In the genomic region with DNA sequence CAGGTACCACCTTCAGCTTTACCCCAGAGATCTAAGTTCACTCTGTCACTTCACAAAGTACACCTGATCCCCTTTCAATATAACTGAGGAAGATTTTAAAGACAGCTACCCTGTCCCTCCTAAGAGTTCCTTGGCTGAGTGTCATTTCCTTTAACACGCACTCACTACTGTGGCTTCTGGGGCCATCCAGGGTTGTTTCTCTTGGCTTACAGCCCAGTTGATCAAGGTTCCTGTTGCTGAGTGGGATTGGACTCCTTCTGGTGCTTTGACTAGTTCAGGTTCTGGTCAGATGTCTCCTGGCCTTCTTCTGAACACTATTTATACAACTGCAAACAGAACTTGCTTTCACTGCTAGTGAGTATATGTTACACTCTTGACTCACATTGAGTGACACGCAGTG, we compare ENCODE assay signal across 13 mouse cellular contexts.
DNase-seq lines count a peak whose midpoint lies in the region; ATAC-seq lines count a peak whose summit lies in the region.
"Had no signal": no experiment of that assay in that cellular context is flagged by ENCODE, and none has a peak within 500 bp of the region (broad histone marks: within the 10 kb centered on the region; RNA-seq: fewer than 3 reads in every experiment).

No protein-coding gene starts in this region.

- no peaks in the 10 kb centered on the region for H3K9me3 ChIP-seq in kidney, embryonic 14.5 days (ENCODE audit: control insufficient read depth, low read length)
- H3K9me3 ChIP-seq in intestine, embryonic 16.5 days (ENCODE audit: control insufficient read depth, low read length): no peaks in the 10 kb centered on the region
- no peaks in the 10 kb centered on the region for H3K9me3 ChIP-seq in midbrain, embryonic 13.5 days
- H3K9me3 ChIP-seq: embryonic facial prominence, embryonic 13.5 days had no signal

- ATAC-seq in kidney, embryonic 14.5 days (ENCODE audit: low FRiP score, low TSS enrichment): no peak; the same call in 1 of the 2 replicates
- peak; percentile 78 for ATAC-seq in intestine, embryonic 16.5 days
- ATAC-seq in CD4-positive, CD25-positive, alpha-beta regulatory T cell, adult 4 months: no peak
- ATAC-seq in midbrain, embryonic 13.5 days: no peak
- ATAC-seq: hindbrain, embryonic 16.5 days had no signal

- no peak overlapping the region for H3K4me2 ChIP-seq in kidney, embryonic 14.5 days (replicated peaks; ENCODE audit: low read depth, low read length)
- no peak overlapping the region for H3K4me2 ChIP-seq in intestine, embryonic 16.5 days (ENCODE audit: low read depth, low read length)
- H3K4me2 ChIP-seq in midbrain, embryonic 13.5 days (replicated peaks): no peak overlapping the region
- H3K4me2 ChIP-seq: embryonic facial prominence, embryonic 13.5 days had no signal

- no peak overlapping the region for H3K9ac ChIP-seq in kidney, embryonic 14.5 days (ENCODE audit: low read depth, low read length)
- no peak overlapping the region for H3K9ac ChIP-seq in intestine, embryonic 16.5 days (ENCODE audit: low read depth, low read length)
- no peak overlapping the region for H3K9ac ChIP-seq in midbrain, embryonic 13.5 days (replicated peaks)
- H3K9ac ChIP-seq: embryonic facial prominence, embryonic 13.5 days had no signal

- H3K27ac ChIP-seq in kidney, embryonic 14.5 days (ENCODE audit: low read depth, low read length): no peak overlapping the region
- peak overlapping the region; percentile 11; the same call in 1 of the 2 replicates for H3K27ac ChIP-seq in intestine, embryonic 16.5 days (ENCODE audit: low read length)
- H3K27ac ChIP-seq in midbrain, embryonic 13.5 days: no peak overlapping the region
- H3K27ac ChIP-seq: embryonic facial prominence, embryonic 13.5 days; macrophage had no signal

- peaks cover 3% of the 10 kb centered on the region; the same call in 1 of the 2 replicates for H3K4me1 ChIP-seq in kidney, embryonic 14.5 days (ENCODE audit: control insufficient read depth, insufficient read depth, low read length)
- peaks cover 10% of the 10 kb centered on the region for H3K4me1 ChIP-seq in intestine, embryonic 16.5 days (ENCODE audit: control insufficient read depth, insufficient read depth, low read length)
- H3K4me1 ChIP-seq in midbrain, embryonic 13.5 days (replicated peaks): peaks cover 3% of the 10 kb centered on the region; the same call in 1 of the 2 replicates

- no peaks in the 10 kb centered on the region for H3K27me3 ChIP-seq in kidney, embryonic 14.5 days (ENCODE audit: control insufficient read depth, insufficient read depth, low read length)
- no peaks in the 10 kb centered on the region for H3K27me3 ChIP-seq in intestine, embryonic 16.5 days (replicated peaks; ENCODE audit: control insufficient read depth, insufficient read depth, low read length)
- no peaks in the 10 kb centered on the region for H3K27me3 ChIP-seq in midbrain, embryonic 13.5 days
- H3K27me3 ChIP-seq: embryonic facial prominence, embryonic 13.5 days had no signal

- peak; percentile 27 for DNase-seq in kidney, adult 11 months
- peak; percentile 61 for DNase-seq in adrenal gland, postnatal 10 days
- DNase-seq in lung, postnatal 25 days (ENCODE audit: low spot score): peak; percentile 3
- no peak for DNase-seq in layer of hippocampus, adult 11-12 months (ENCODE audit: low spot score)
- DNase-seq: cerebellum, adult 11 months; retina, postnatal 1 day had no signal

- 44% methylated on average over 2 of the region's 2 CpGs for WGBS in kidney, embryonic 14.5 days
- WGBS in intestine, embryonic 16.5 days: 47% methylated on average over 2 of the region's 2 CpGs
- WGBS in midbrain, embryonic 13.5 days: 82% methylated on average over 2 of the region's 2 CpGs

- no peaks in the 10 kb centered on the region for H3K36me3 ChIP-seq in kidney, embryonic 14.5 days (ENCODE audit: control insufficient read depth, insufficient read depth, low read length)
- H3K36me3 ChIP-seq in intestine, embryonic 16.5 days (ENCODE audit: control insufficient read depth, insufficient read depth, low read length): no peaks in the 10 kb centered on the region
- H3K36me3 ChIP-seq in midbrain, embryonic 13.5 days: no peaks in the 10 kb centered on the region
- H3K36me3 ChIP-seq: embryonic facial prominence, embryonic 13.5 days had no signal

- H3K4me3 ChIP-seq in kidney, embryonic 14.5 days (ENCODE audit: low read length): no peak overlapping the region
- no peak overlapping the region for H3K4me3 ChIP-seq in intestine, embryonic 16.5 days (ENCODE audit: low read length)
- H3K4me3 ChIP-seq in midbrain, embryonic 13.5 days (replicated peaks): no peak overlapping the region
- H3K4me3 ChIP-seq: embryonic facial prominence, embryonic 13.5 days had no signal
